Mouse (Mus musculus) heart, postnatal 0 days (tissue): Measurements from ENCODE around the gene Endov. TPM values are rescaled to one million over a fixed set of nuclear protein-coding genes. Genes with fewer than 3 reads are reported as not detected.

Experiments used
- ATAC-seq: fragments of 200-750 bp; cut with Nextera tagmentation; 2 replicates; pipeline ENCODE4 v1.8.0; 2017; ENCODE audit warnings: low read depth, moderate number of reproducible peaks, moderate library complexity; ENCODE audit not compliant: insufficient read depth
- DNase-seq: peaks from one replicate; pipeline ENCODE4 v3.0.0-alpha.2; 2016; ENCODE audit warnings: low spot score
- H3K27ac ChIP-seq: fragments of 300-500 bp; sonication (generic); 2 replicates; pipeline ENCODE4 v1.5.1; 2014; ENCODE audit warnings: low read depth, mild to moderate bottlenecking
- H3K27me3 ChIP-seq: fragments of 300-500 bp; sonication (generic); 2 replicates; pipeline ENCODE4 v1.6.1; 2014; ENCODE audit warnings: low read length, mixed read lengths; ENCODE audit not compliant: control insufficient read depth, insufficient read depth
- H3K36me3 ChIP-seq: fragments of 300-500 bp; sonication (generic); replicated peaks from 2 replicates; pipeline ENCODE4 v1.6.1; 2014; ENCODE audit warnings: low read length, mixed read lengths; ENCODE audit not compliant: control insufficient read depth, insufficient read depth
- H3K4me1 ChIP-seq: fragments of 300-500 bp; sonication (generic); 2 replicates; pipeline ENCODE4 v1.6.1; 2014; ENCODE audit warnings: antibody characterized with exemption; ENCODE audit not compliant: control insufficient read depth, insufficient read depth
- H3K4me2 ChIP-seq: fragments of 300-500 bp; sonication (generic); 2 replicates; pipeline ENCODE4 v1.6.1; 2014; ENCODE audit warnings: low read depth, mild to moderate bottlenecking, low read length, moderate library complexity
- H3K4me3 ChIP-seq: fragments of 300-500 bp; sonication (generic); 2 replicates; pipeline ENCODE4 v1.5.1; 2014; ENCODE audit warnings: low read depth, low read length
- H3K9ac ChIP-seq: fragments of 300-500 bp; sonication (generic); replicated peaks from 2 replicates; pipeline ENCODE4 v1.6.1; 2014; ENCODE audit warnings: low read depth, low read length, mixed read lengths
- H3K9me3 ChIP-seq: fragments of 300-500 bp; sonication (generic); replicated peaks from 2 replicates; pipeline ENCODE4 v1.6.1; 2016; ENCODE audit warnings: low read length; ENCODE audit not compliant: control insufficient read depth
- CTCF ChIP-seq: IDR thresholded peaks from 2 replicates; pipeline ENCODE4 v1.5.1; 2016; ENCODE audit warnings: antibody characterized with exemption, control low read depth, low read depth
- EP300 ChIP-seq: IDR thresholded peaks from 2 replicates; pipeline ENCODE4 v1.6.1; 2016; ENCODE audit warnings: antibody characterized with exemption, low read depth
- WGBS: fragments of 180-500 bp; shearing (Covaris S2); extraction: QIAGEN DNeasy Blood & Tissue Kit; methylation state at CpG from one replicate; pipeline ENCODE4 v1.1.7; 2014; 5-methylcytosine and 5-hydroxymethylcytosine counted together
- polyA plus RNA-seq: library from polyadenylated mRNA; unstranded; fragments of >200 nt; fragmentation: Nextera tagmentation; extraction: Ambion mirVana; gene quantifications from 2 replicates; pipeline ENCODE4 v1.2.1, GENCODE M21; 2015
- total RNA-seq: library from RNA; depleted of rRNA; stranded (reverse); fragments of >200 nt; gene quantifications from 2 replicates; pipeline ENCODE4 v1.2.3, GENCODE M21; 2014; ENCODE audit warnings: low replicate concordance

Endov gene
- total and polyA plus RNA-seq, 2 experiments from 2014 or later = 7.4 to 15.0 TPM

DNA sequence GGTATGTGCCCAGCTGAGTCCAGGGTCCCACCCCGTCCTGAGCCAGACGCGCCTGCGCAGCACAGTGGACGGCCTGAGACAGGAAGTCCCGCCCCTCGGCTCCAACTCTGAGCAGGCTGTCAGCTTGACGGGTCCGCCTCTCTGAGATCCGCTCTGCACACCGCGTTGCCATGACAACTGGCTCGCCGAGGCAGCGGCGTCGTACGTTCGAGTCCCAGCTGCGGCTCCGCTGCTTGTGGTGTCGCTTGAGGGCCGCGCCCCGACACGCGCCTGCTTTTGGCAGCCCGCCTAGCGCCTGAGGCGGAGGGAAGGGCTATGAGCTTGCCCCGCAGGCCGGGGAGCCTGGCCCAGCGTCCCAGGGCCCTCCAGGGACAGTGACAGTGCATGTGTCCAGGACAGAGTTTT is 33.4 kb downstream of the Endov start:
- under 1% methylated on average over 33 of the region's 33 CpGs for WGBS
- Histone ChIP-seq H3K36me3 (no peaks in the 10 kb centered on the region), H3K9ac (peak overlapping the region; percentile 47; the same call in 1 of the 2 replicates), H3K27ac (no peak overlapping the region), H3K27me3 (no peaks in the 10 kb centered on the region), H3K4me3 (peak overlapping the region; percentile 54), H3K9me3 (no peaks in the 10 kb centered on the region), H3K4me1 (peaks cover 3% of the 10 kb centered on the region; the same call in 1 of the 2 replicates), H3K4me2 (peak overlapping the region; percentile 75)
- TF ChIP-seq CTCF = no peak
- TF ChIP-seq EP300 = no peak
- DNase-seq (peak; percentile 90), ATAC-seq (peak; percentile 98)

GRCm38 (mm10) chr11:119526068-119526966 is 35.2 kb downstream of the Endov start:
- H3K9me3 ChIP-seq = no peaks in the 10 kb centered on the region
- H3K4me1 ChIP-seq = peaks cover 3% of the 10 kb centered on the region; the same call in 1 of the 2 replicates
- H3K27me3 ChIP-seq = no peaks in the 10 kb centered on the region
- no peak overlapping the region for H3K4me2 ChIP-seq
- DNase-seq (no peak), ATAC-seq (no peak)
- 75% methylated on average over 14 of the region's 14 CpGs for WGBS
- H3K36me3 ChIP-seq = no peaks in the 10 kb centered on the region
- no peak overlapping the region for H3K9ac ChIP-seq
- TF ChIP-seq EP300 = no peak
- no peak for TF ChIP-seq CTCF
- H3K4me3 ChIP-seq = no peak overlapping the region
- no peak overlapping the region for H3K27ac ChIP-seq

DNA sequence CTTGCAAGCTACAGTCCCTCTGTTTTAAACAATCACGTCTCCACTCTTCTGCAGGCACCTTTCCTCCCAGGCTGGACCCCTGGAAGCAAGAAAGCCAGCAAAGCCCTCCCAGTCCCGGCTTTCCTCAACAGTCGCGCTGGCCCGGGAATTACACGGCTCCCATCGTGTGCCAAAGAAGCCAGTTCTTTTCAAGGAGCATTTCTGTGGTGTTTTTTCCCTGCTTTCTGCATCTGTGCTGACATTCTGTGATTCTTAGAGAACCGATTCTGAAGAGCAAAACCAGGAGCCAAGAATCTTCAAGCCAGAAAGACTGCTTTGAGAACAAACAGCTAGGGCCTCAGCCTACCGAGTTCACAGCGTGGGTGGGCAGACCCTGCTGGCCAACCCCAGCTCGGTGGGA is 37.8 kb downstream of the Endov start:
- H3K9ac ChIP-seq = no peak overlapping the region
- DNase-seq (no peak), ATAC-seq (no peak)
- H3K36me3 ChIP-seq = no peaks in the 10 kb centered on the region
- H3K4me2 ChIP-seq = no peak overlapping the region
- H3K4me3 ChIP-seq = no peak overlapping the region
- WGBS = 55% methylated on average over 11 of the region's 11 CpGs
- no peaks in the 10 kb centered on the region for H3K27me3 ChIP-seq
- H3K9me3 ChIP-seq = no peaks in the 10 kb centered on the region
- no peak overlapping the region for H3K27ac ChIP-seq
- H3K4me1 ChIP-seq = peaks cover 3% of the 10 kb centered on the region; the same call in 1 of the 2 replicates
- no peak for TF ChIP-seq CTCF
- TF ChIP-seq EP300 = no peak

- no peaks in the 10 kb centered on the region for H3K36me3 ChIP-seq
- H3K9ac ChIP-seq = no peak overlapping the region
- H3K4me3 ChIP-seq = no peak overlapping the region
- no peaks in the 10 kb centered on the region for H3K4me1 ChIP-seq
- H3K9me3 ChIP-seq = no peaks in the 10 kb centered on the region
- 78% methylated on average over 8 of the region's 8 CpGs for WGBS
- DNase-seq (no peak), ATAC-seq (no peak)
- H3K27ac ChIP-seq = no peak overlapping the region
- no peaks in the 10 kb centered on the region for H3K27me3 ChIP-seq
- TF ChIP-seq CTCF (no peak), EP300 (no peak)
- no peak overlapping the region for H3K4me2 ChIP-seq
These were observed 41.3 kb downstream of the Endov start for GRCm38 (mm10) chr11:119532460-119532859.

GRCm38 (mm10) chr11:119533745-119534144 is 42.6 kb downstream of the Endov start:
- Histone ChIP-seq H3K4me2 (no peak overlapping the region), H3K4me3 (no peak overlapping the region), H3K9ac (no peak overlapping the region), H3K4me1 (no peaks in the 10 kb centered on the region), H3K27me3 (no peaks in the 10 kb centered on the region), H3K36me3 (no peaks in the 10 kb centered on the region), H3K9me3 (no peaks in the 10 kb centered on the region), H3K27ac (no peak overlapping the region)
- no peak for DNase-seq
- WGBS = 64% methylated on average over 7 of the region's 7 CpGs
- TF ChIP-seq CTCF (no peak), EP300 (no peak)
- ATAC-seq = no peak

DNA sequence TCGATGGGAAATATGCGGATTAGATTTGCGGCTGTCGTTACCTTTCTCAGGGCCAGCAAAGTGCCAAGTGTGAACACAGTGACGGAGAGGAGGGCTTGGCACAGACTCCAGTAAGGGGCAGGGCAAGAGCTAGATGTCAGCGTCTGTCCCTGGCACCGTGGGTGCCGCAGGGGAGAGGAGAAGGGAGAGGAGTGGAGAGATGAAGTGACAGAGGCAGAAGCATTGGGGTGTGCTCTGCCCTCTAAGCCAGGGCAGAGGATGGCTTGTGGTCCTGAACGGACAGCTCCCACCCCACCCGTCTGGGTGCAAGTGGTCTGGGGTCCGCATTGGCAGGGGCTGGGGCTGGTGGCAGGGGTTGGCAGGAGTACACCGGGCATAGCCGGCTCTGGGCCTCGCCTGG is 48.8 kb downstream of the Endov start:
- H3K9ac ChIP-seq = no peak overlapping the region
- DNase-seq (no peak), ATAC-seq (no peak)
- 29% methylated on average over 14 of the region's 14 CpGs for WGBS
- no peaks in the 10 kb centered on the region for H3K9me3 ChIP-seq
- H3K4me3 ChIP-seq = no peak overlapping the region
- H3K4me2 ChIP-seq = no peak overlapping the region
- H3K36me3 ChIP-seq = no peaks in the 10 kb centered on the region
- TF ChIP-seq EP300 (no peak), CTCF (no peak)
- no peak overlapping the region for H3K27ac ChIP-seq
- H3K27me3 ChIP-seq = peaks cover 54% of the 10 kb centered on the region
- no peaks in the 10 kb centered on the region for H3K4me1 ChIP-seq
